Comparison of ENCODE assay signal across 26 mouse cellular contexts in genomic region chr4:59669131-59669530, GRCm38 (mm10).
"Had no signal": no experiment of that assay in that cellular context is flagged by ENCODE, and none has a peak within 500 bp of the region (broad histone marks: within the 10 kb centered on the region; RNA-seq: fewer than 3 reads in every experiment).

No protein-coding gene starts in this region.

- H3K27me3 ChIP-seq: heart, embryonic 12.5 days; hindbrain, embryonic 12.5 days; intestine, embryonic 15.5 days; kidney, embryonic 15.5 days; limb, embryonic 13.5 days; limb, embryonic 15.5 days; liver, embryonic 12.5 days had no signal

- H3K4me3 ChIP-seq: heart, embryonic 10.5 days; heart, embryonic 12.5 days; hindbrain, embryonic 10.5 days; hindbrain, embryonic 12.5 days; intestine, embryonic 15.5 days; kidney, embryonic 15.5 days; limb, embryonic 13.5 days; limb, embryonic 15.5 days; liver, embryonic 12.5 days had no signal

- H3K9me3 ChIP-seq: heart, embryonic 10.5 days; intestine, embryonic 15.5 days; kidney, embryonic 15.5 days; limb, embryonic 15.5 days; liver, embryonic 12.5 days had no signal

- H3K27ac ChIP-seq: heart, embryonic 10.5 days; hindbrain, embryonic 10.5 days; hindbrain, embryonic 12.5 days; hindbrain, embryonic 14.5 days; intestine, embryonic 15.5 days; kidney, embryonic 15.5 days; kidney, postnatal 0 days; limb, embryonic 13.5 days; limb, embryonic 15.5 days; liver, embryonic 12.5 days; liver, embryonic 14.5 days had no signal

- H3K9ac ChIP-seq: heart, embryonic 12.5 days; hindbrain, embryonic 12.5 days; hindbrain, embryonic 14.5 days; intestine, embryonic 15.5 days; kidney, embryonic 15.5 days; limb, embryonic 13.5 days; limb, embryonic 15.5 days; liver, embryonic 12.5 days; liver, embryonic 14.5 days had no signal

- DNase-seq: gastrocnemius, postnatal 10 days; gastrocnemius, postnatal 25 days; heart, adult 18-20 months; heart, postnatal 10 days; heart, postnatal 4 days; kidney, adult 18-20 months; kidney, adult 8-10 months; kidney, postnatal 14 days; kidney, postnatal 36 days; layer of hippocampus, adult 9-11 months; layer of hippocampus, postnatal 36 days; left cerebral cortex, postnatal 4 days had no signal

- H3K4me1 ChIP-seq: hindbrain, embryonic 12.5 days; intestine, embryonic 15.5 days; limb, embryonic 15.5 days had no signal

- H3K4me2 ChIP-seq: heart, embryonic 12.5 days; hindbrain, embryonic 12.5 days; hindbrain, embryonic 14.5 days; intestine, embryonic 15.5 days; kidney, embryonic 15.5 days; limb, embryonic 13.5 days; limb, embryonic 15.5 days; liver, embryonic 12.5 days had no signal

- ATAC-seq: hindbrain, embryonic 16.5 days; intestine, embryonic 15.5 days; intestine, postnatal 0 days; liver, embryonic 12.5 days had no signal

- H3K36me3 ChIP-seq: heart, embryonic 10.5 days; heart, embryonic 12.5 days; hindbrain, embryonic 12.5 days; intestine, embryonic 15.5 days; kidney, embryonic 15.5 days; limb, embryonic 13.5 days; limb, embryonic 15.5 days had no signal
